In the genomic region with DNA sequence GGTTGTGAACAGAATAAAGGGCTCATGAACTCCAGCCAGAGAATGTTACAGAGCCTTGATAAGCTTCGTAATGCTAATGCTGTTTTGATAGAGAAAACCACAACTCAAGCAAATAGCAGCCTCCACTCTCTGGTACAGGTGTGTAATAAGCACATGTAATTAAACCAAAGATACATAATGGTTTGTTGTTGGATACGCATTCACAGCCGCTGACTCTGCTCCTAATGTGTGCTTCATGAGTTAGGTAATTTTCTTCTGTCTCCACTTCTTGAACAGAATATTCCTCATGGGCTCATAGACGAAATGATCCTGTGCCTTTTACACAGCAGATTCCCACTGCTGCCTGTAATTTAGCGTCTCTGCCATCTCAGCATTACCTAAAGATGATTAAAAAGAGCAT, we compare ENCODE assay signal across 24 mouse cellular contexts.
A peak's percentile ranks its signal among the peaks of the same experiment; 100 is the strongest.
DNase-seq lines count a peak whose midpoint lies in the region; ATAC-seq and TF ChIP-seq lines count a peak whose summit lies in the region.
"Had no signal": no experiment of that assay in that cellular context is flagged by ENCODE, and none has a peak within 500 bp of the region (broad histone marks: within the 10 kb centered on the region; RNA-seq: fewer than 3 reads in every experiment).

No protein-coding gene starts in this region.

- peaks cover 3% of the 10 kb centered on the region for H3K9me3 ChIP-seq in heart, embryonic 16.5 days (replicated peaks; ENCODE audit: control insufficient read depth, low read length)
- H3K9me3 ChIP-seq in heart, embryonic 12.5 days (replicated peaks), result peaks cover 4% of the 10 kb centered on the region; the same call in 1 of the 2 replicates
- H3K9me3 ChIP-seq in hindbrain, postnatal 0 days (ENCODE audit: low read length), result no peaks in the 10 kb centered on the region
- H3K9me3 ChIP-seq in hindbrain, embryonic 13.5 days, result no peaks in the 10 kb centered on the region
- H3K9me3 ChIP-seq in neural tube, embryonic 14.5 days (ENCODE audit: control insufficient read depth, low read length), result no peaks in the 10 kb centered on the region
- H3K9me3 ChIP-seq: embryonic facial prominence, embryonic 10.5 days; embryonic facial prominence, embryonic 13.5 days; forebrain, embryonic 12.5 days; forebrain, embryonic 15.5 days; intestine, embryonic 15.5 days had no signal

- H3K4me2 ChIP-seq in heart, embryonic 16.5 days (ENCODE audit: low read depth, low read length), result peak overlapping the region; percentile 28
- H3K4me2 ChIP-seq in heart, embryonic 12.5 days, result no peak overlapping the region
- H3K4me2 ChIP-seq in hindbrain, postnatal 0 days (ENCODE audit: low read depth, low read length), result no peak overlapping the region
- no peak overlapping the region for H3K4me2 ChIP-seq in hindbrain, embryonic 13.5 days
- H3K4me2 ChIP-seq in neural tube, embryonic 14.5 days (ENCODE audit: low read depth, low read length), result no peak overlapping the region
- H3K4me2 ChIP-seq: embryonic facial prominence, embryonic 13.5 days; forebrain, embryonic 12.5 days; forebrain, embryonic 15.5 days; heart, embryonic 11.5 days; intestine, embryonic 15.5 days had no signal

- TF ChIP-seq POLR2A in brain, embryonic 14.5 days (IDR thresholded peaks at IDR 0.05; ENCODE audit: borderline replicate concordance, extremely low read depth, insufficient read depth, insufficient read length, poor library complexity, severe bottlenecking), result no peak

- H3K27me3 ChIP-seq in heart, embryonic 16.5 days (ENCODE audit: control insufficient read depth, insufficient read depth, low read length), result no peaks in the 10 kb centered on the region
- no peaks in the 10 kb centered on the region for H3K27me3 ChIP-seq in heart, embryonic 12.5 days (replicated peaks)
- no peaks in the 10 kb centered on the region for H3K27me3 ChIP-seq in hindbrain, postnatal 0 days (ENCODE audit: insufficient read depth, low read length)
- no peaks in the 10 kb centered on the region; the same call in 1 of the 2 replicates for H3K27me3 ChIP-seq in hindbrain, embryonic 13.5 days
- 0 out of 2 replicates have a peak, but pooled peaks cover under 1% of the 10 kb centered on the region for H3K27me3 ChIP-seq in neural tube, embryonic 14.5 days (ENCODE audit: control insufficient read depth, insufficient read depth, low read length)
- H3K27me3 ChIP-seq: embryonic facial prominence, embryonic 13.5 days; forebrain, embryonic 12.5 days; forebrain, embryonic 15.5 days; intestine, embryonic 15.5 days had no signal

- no peak overlapping the region for H3K4me3 ChIP-seq in heart, embryonic 16.5 days (ENCODE audit: low read length)
- no peak overlapping the region for H3K4me3 ChIP-seq in heart, embryonic 12.5 days
- no peak overlapping the region for H3K4me3 ChIP-seq in hindbrain, postnatal 0 days (ENCODE audit: low read length)
- H3K4me3 ChIP-seq in hindbrain, embryonic 13.5 days, result no peak overlapping the region
- no peak overlapping the region for H3K4me3 ChIP-seq in neural tube, embryonic 14.5 days (ENCODE audit: low read depth, low read length)
- H3K4me3 ChIP-seq: embryonic facial prominence, embryonic 10.5 days; embryonic facial prominence, embryonic 13.5 days; erythroblast, embryonic 14.5 days; forebrain, embryonic 12.5 days; forebrain, embryonic 15.5 days; intestine, embryonic 15.5 days had no signal

- no peak overlapping the region; the same call in 1 of the 2 replicates for H3K27ac ChIP-seq in heart, embryonic 16.5 days (ENCODE audit: low read length)
- H3K27ac ChIP-seq in heart, embryonic 12.5 days (ENCODE audit: poor library complexity, severe bottlenecking), result no peak overlapping the region
- no peak overlapping the region for H3K27ac ChIP-seq in hindbrain, postnatal 0 days
- no peak overlapping the region for H3K27ac ChIP-seq in hindbrain, embryonic 13.5 days
- no peak overlapping the region for H3K27ac ChIP-seq in neural tube, embryonic 14.5 days (ENCODE audit: low read depth, low read length)
- H3K27ac ChIP-seq: embryonic facial prominence, embryonic 10.5 days; embryonic facial prominence, embryonic 13.5 days; forebrain, embryonic 12.5 days; forebrain, embryonic 15.5 days; intestine, embryonic 15.5 days had no signal

- DNase-seq in hindbrain, postnatal 0 days (ENCODE audit: low spot score), result peak; percentile 11
- DNase-seq in brain, embryonic 14.5 days (ENCODE audit: low read depth), result peak; percentile 21
- no peak for DNase-seq in layer of hippocampus, adult 9-11 months
- DNase-seq: adrenal gland, adult 2 months; adrenal gland, postnatal 14 days; cerebellum, adult 11-12 months; cerebellum, adult 8-10 months; cerebellum, postnatal 10 days; cerebellum, postnatal 36 days; embryo, embryonic 11 days; gastrocnemius, postnatal 25 days; kidney, adult 11 months had no signal

- H3K4me1 ChIP-seq in heart, embryonic 16.5 days (ENCODE audit: control insufficient read depth, insufficient read depth, low read length), result 0 out of 2 replicates have a peak, but pooled peaks cover 2% of the 10 kb centered on the region
- H3K4me1 ChIP-seq in heart, embryonic 12.5 days (replicated peaks), result no peaks in the 10 kb centered on the region; the same call in 1 of the 2 replicates
- no peaks in the 10 kb centered on the region for H3K4me1 ChIP-seq in hindbrain, postnatal 0 days (ENCODE audit: insufficient read depth, low read length)
- H3K4me1 ChIP-seq in hindbrain, embryonic 13.5 days (replicated peaks), result no peaks in the 10 kb centered on the region; the same call in 1 of the 2 replicates
- H3K4me1 ChIP-seq in neural tube, embryonic 14.5 days (ENCODE audit: control insufficient read depth, insufficient read depth, low read length), result no peaks in the 10 kb centered on the region
- H3K4me1 ChIP-seq: embryonic facial prominence, embryonic 10.5 days; embryonic facial prominence, embryonic 13.5 days; forebrain, embryonic 15.5 days; intestine, embryonic 15.5 days had no signal

- TF ChIP-seq CTCF in hindbrain, postnatal 0 days (IDR thresholded peaks at IDR 0.05; ENCODE audit: low read depth), result no peak
- TF ChIP-seq CTCF in brain, embryonic 14.5 days (IDR thresholded peaks at IDR 0.05; ENCODE audit: borderline replicate concordance, extremely low read depth, insufficient read depth, insufficient read length), result no peak

- WGBS in heart, embryonic 16.5 days, result 68% methylated on average over 5 of the region's 5 CpGs
- WGBS in heart, embryonic 12.5 days, result 74% methylated on average over 5 of the region's 5 CpGs
- 66% methylated on average over 5 of the region's 5 CpGs for WGBS in hindbrain, postnatal 0 days
- 77% methylated on average over 5 of the region's 5 CpGs for WGBS in hindbrain, embryonic 13.5 days
- WGBS in neural tube, embryonic 14.5 days, result 40% methylated on average over 5 of the region's 5 CpGs

- no peak for ATAC-seq in heart, embryonic 16.5 days (replicated peaks; ENCODE audit: extremely low read depth, insufficient read depth, low FRiP score)
- no peak for ATAC-seq in heart, embryonic 12.5 days (ENCODE audit: insufficient number of reproducible peaks, low FRiP score)
- ATAC-seq in hindbrain, postnatal 0 days, result no peak
- no peak for ATAC-seq in hindbrain, embryonic 13.5 days (ENCODE audit: low FRiP score)
- ATAC-seq in neural tube, embryonic 14.5 days (ENCODE audit: low read depth), result peak; percentile 44; the same call in 1 of the 2 replicates
- ATAC-seq: CD4-positive, CD25-positive, alpha-beta regulatory T cell, adult 4 months; forebrain, embryonic 15.5 days; intestine, embryonic 15.5 days had no signal

- H3K36me3 ChIP-seq in heart, embryonic 16.5 days (ENCODE audit: control insufficient read depth, insufficient read depth), result no peaks in the 10 kb centered on the region
- no peaks in the 10 kb centered on the region for H3K36me3 ChIP-seq in heart, embryonic 12.5 days
- H3K36me3 ChIP-seq in hindbrain, postnatal 0 days (ENCODE audit: insufficient read depth, low read length), result no peaks in the 10 kb centered on the region
- no peaks in the 10 kb centered on the region for H3K36me3 ChIP-seq in hindbrain, embryonic 13.5 days
- no peaks in the 10 kb centered on the region for H3K36me3 ChIP-seq in neural tube, embryonic 14.5 days (ENCODE audit: control insufficient read depth, insufficient read depth, low read length)
- H3K36me3 ChIP-seq: embryonic facial prominence, embryonic 10.5 days; embryonic facial prominence, embryonic 13.5 days; forebrain, embryonic 12.5 days; forebrain, embryonic 15.5 days; intestine, embryonic 15.5 days had no signal

- H3K9ac ChIP-seq in heart, embryonic 16.5 days (ENCODE audit: low read length), result no peak overlapping the region
- H3K9ac ChIP-seq in heart, embryonic 12.5 days, result no peak overlapping the region
- no peak overlapping the region for H3K9ac ChIP-seq in hindbrain, postnatal 0 days (replicated peaks; ENCODE audit: low read length)
- no peak overlapping the region for H3K9ac ChIP-seq in hindbrain, embryonic 13.5 days
- H3K9ac ChIP-seq in neural tube, embryonic 14.5 days (replicated peaks; ENCODE audit: low read depth, low read length), result no peak overlapping the region
- H3K9ac ChIP-seq: embryonic facial prominence, embryonic 13.5 days; forebrain, embryonic 12.5 days; forebrain, embryonic 15.5 days; intestine, embryonic 15.5 days had no signal
